ENCODE assay signal across 20 mouse cellular contexts in the genomic region with DNA sequence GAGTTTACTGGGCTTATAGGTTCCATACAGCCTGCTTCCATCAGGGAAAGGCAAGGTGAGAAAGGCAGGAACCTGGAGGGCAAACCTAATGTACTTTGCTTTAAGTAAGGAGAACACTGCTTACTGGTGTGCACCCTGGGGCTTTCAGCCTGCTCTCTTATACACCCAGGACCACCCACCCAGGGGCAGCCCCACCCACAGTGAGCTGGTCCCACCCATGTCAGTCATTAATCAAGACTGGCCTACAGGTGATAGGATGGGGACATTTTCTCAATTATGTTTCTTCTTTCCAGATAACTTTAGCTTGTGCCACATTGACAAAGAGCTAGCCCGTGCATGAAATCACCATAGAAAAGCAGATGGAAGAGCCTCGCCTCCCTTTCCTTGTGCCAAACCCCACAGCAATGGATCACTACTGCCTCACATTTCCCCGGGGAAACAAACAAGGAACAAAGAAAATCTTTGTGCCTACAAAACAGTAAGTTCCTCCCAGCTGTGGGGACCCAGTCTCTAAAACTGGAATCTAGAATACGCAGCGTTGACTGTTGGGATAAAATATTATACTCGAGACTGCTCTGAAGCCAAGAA.
DNase-seq lines count a peak whose midpoint lies in the region; ATAC-seq lines count a peak whose summit lies in the region.
"Had no signal": no experiment of that assay in that cellular context is flagged by ENCODE, and none has a peak within 500 bp of the region (broad histone marks: within the 10 kb centered on the region; RNA-seq: fewer than 3 reads in every experiment).

No protein-coding gene starts in this region.

- no peaks in the 10 kb centered on the region for H3K4me1 ChIP-seq in midbrain, embryonic 13.5 days (replicated peaks)
- H3K4me1 ChIP-seq in midbrain, embryonic 11.5 days (ENCODE audit: control insufficient read depth, insufficient read depth, low read length), result no peaks in the 10 kb centered on the region
- H3K4me1 ChIP-seq in hindbrain, embryonic 14.5 days (replicated peaks; ENCODE audit: control insufficient read depth, insufficient read depth, low read length), result no peaks in the 10 kb centered on the region
- H3K4me1 ChIP-seq: embryonic facial prominence, embryonic 13.5 days; lung, embryonic 15.5 days; midbrain, embryonic 15.5 days had no signal

- DNase-seq in embryo, embryonic 11 days, result peak; percentile 3
- no peak for DNase-seq in embryo, embryonic 10 days (ENCODE audit: low spot score)
- DNase-seq in heart, postnatal 10 days, result peak; percentile 1 to 3
- DNase-seq in heart, postnatal 14 days, result no peak
- DNase-seq in midbrain, embryonic 11.5 days (ENCODE audit: low spot score, missing footprints), result no peak
- no peak for DNase-seq in hindbrain, embryonic 14.5 days (ENCODE audit: low spot score)
- no peak for DNase-seq in lung, postnatal 36 days
- DNase-seq: adrenal gland, postnatal 14 days; cerebellum, adult 11-12 months; cerebellum, postnatal 25 days; gastrocnemius, postnatal 14 days; kidney, adult 18-20 months had no signal

- no peaks in the 10 kb centered on the region for H3K9me3 ChIP-seq in midbrain, embryonic 13.5 days
- H3K9me3 ChIP-seq in midbrain, embryonic 11.5 days (ENCODE audit: control insufficient read depth, low read length), result no peaks in the 10 kb centered on the region
- no peaks in the 10 kb centered on the region for H3K9me3 ChIP-seq in hindbrain, embryonic 14.5 days (ENCODE audit: control insufficient read depth, low read length)
- H3K9me3 ChIP-seq: embryonic facial prominence, embryonic 13.5 days; lung, embryonic 15.5 days; midbrain, embryonic 15.5 days had no signal

- ATAC-seq in midbrain, embryonic 13.5 days, result 0 out of 2 replicates have a peak, but pooled peaks have one; percentile 50
- no peak for ATAC-seq in midbrain, embryonic 11.5 days (ENCODE audit: low FRiP score)
- ATAC-seq in hindbrain, embryonic 14.5 days (ENCODE audit: low FRiP score), result peak; percentile 34; the same call in 1 of the 2 replicates
- ATAC-seq: activated CD4-positive, CD25-positive, alpha-beta regulatory T cell, adult 4 months; CD4-positive, CD25-positive, alpha-beta regulatory T cell, adult 4 months; midbrain, embryonic 15.5 days had no signal

- no peak overlapping the region for H3K9ac ChIP-seq in midbrain, embryonic 13.5 days (replicated peaks)
- no peak overlapping the region for H3K9ac ChIP-seq in midbrain, embryonic 11.5 days (ENCODE audit: low read length)
- no peak overlapping the region for H3K9ac ChIP-seq in hindbrain, embryonic 14.5 days
- H3K9ac ChIP-seq: embryonic facial prominence, embryonic 13.5 days; liver, embryonic 14.5 days; lung, embryonic 15.5 days; midbrain, embryonic 15.5 days had no signal

- H3K4me2 ChIP-seq in midbrain, embryonic 13.5 days (replicated peaks), result no peak overlapping the region
- no peak overlapping the region for H3K4me2 ChIP-seq in midbrain, embryonic 11.5 days
- no peak overlapping the region for H3K4me2 ChIP-seq in hindbrain, embryonic 14.5 days (replicated peaks)
- H3K4me2 ChIP-seq: embryonic facial prominence, embryonic 13.5 days; lung, embryonic 15.5 days; midbrain, embryonic 15.5 days had no signal

- H3K27me3 ChIP-seq in midbrain, embryonic 13.5 days, result no peaks in the 10 kb centered on the region
- H3K27me3 ChIP-seq in midbrain, embryonic 11.5 days (ENCODE audit: control insufficient read depth, insufficient read depth, low read length), result no peaks in the 10 kb centered on the region
- no peaks in the 10 kb centered on the region for H3K27me3 ChIP-seq in hindbrain, embryonic 14.5 days (ENCODE audit: control insufficient read depth, insufficient read depth, low read length)
- H3K27me3 ChIP-seq: embryonic facial prominence, embryonic 13.5 days; lung, embryonic 15.5 days; midbrain, embryonic 15.5 days had no signal

- H3K36me3 ChIP-seq in midbrain, embryonic 13.5 days, result no peaks in the 10 kb centered on the region
- no peaks in the 10 kb centered on the region for H3K36me3 ChIP-seq in midbrain, embryonic 11.5 days (ENCODE audit: control insufficient read depth, insufficient read depth, low read length)
- H3K36me3 ChIP-seq in hindbrain, embryonic 14.5 days (replicated peaks; ENCODE audit: control insufficient read depth, insufficient read depth), result no peaks in the 10 kb centered on the region
- H3K36me3 ChIP-seq: embryonic facial prominence, embryonic 13.5 days; lung, embryonic 15.5 days; midbrain, embryonic 15.5 days had no signal

- no peak overlapping the region for H3K4me3 ChIP-seq in midbrain, embryonic 13.5 days (replicated peaks)
- H3K4me3 ChIP-seq in midbrain, embryonic 11.5 days (ENCODE audit: low read depth, low read length), result no peak overlapping the region
- no peak overlapping the region for H3K4me3 ChIP-seq in hindbrain, embryonic 14.5 days (replicated peaks; ENCODE audit: low read length)
- H3K4me3 ChIP-seq: embryonic facial prominence, embryonic 13.5 days; lung, embryonic 15.5 days; midbrain, embryonic 15.5 days had no signal

- WGBS in midbrain, embryonic 13.5 days, result 73% methylated on average over 6 of the region's 6 CpGs
- 74% methylated on average over 6 of the region's 6 CpGs for WGBS in midbrain, embryonic 11.5 days
- WGBS in hindbrain, embryonic 14.5 days, result 45% methylated on average over 6 of the region's 6 CpGs

- intact Hi-C loops in heart, postnatal 10 days (cut with DNase I), result no loop called here
- intact Hi-C loops in heart, postnatal 14 days (cut with DNase I), result no loop called here

- H3K27ac ChIP-seq in midbrain, embryonic 13.5 days, result no peak overlapping the region
- no peak overlapping the region for H3K27ac ChIP-seq in midbrain, embryonic 11.5 days (ENCODE audit: low read depth, low read length)
- no peak overlapping the region for H3K27ac ChIP-seq in hindbrain, embryonic 14.5 days
- H3K27ac ChIP-seq: embryonic facial prominence, embryonic 13.5 days; kidney, postnatal 0 days; liver, embryonic 14.5 days; lung, embryonic 15.5 days; midbrain, embryonic 15.5 days had no signal

Comparison
In these comparisons a context has a peak if more than half of its experiments do, and no peak if none do; other contexts are left out.
1. DNase-seq: peak in embryo, embryonic 11 days (single experiment) and heart, postnatal 10 days (2 of 2); none in embryo, embryonic 10 days (single experiment), heart, postnatal 14 days (0 of 2), midbrain, embryonic 11.5 days (single experiment), hindbrain, embryonic 14.5 days (single experiment) and lung, postnatal 36 days (single experiment).